Mouse (Mus musculus) liver, embryonic 14.5 days (tissue): Measurements from ENCODE around the gene Myl3. TPM values are rescaled to one million over a fixed set of nuclear protein-coding genes. Genes with fewer than 3 reads are reported as not detected.

ENCODE experiments used
- ATAC-seq: fragments of 200-750 bp; cut with Nextera tagmentation; 2 replicates; pipeline ENCODE4 v1.8.0; 2017; ENCODE audit warnings: moderate number of reproducible peaks, mild to moderate bottlenecking, moderate library complexity; ENCODE audit not compliant: insufficient read depth
- DNase-seq, 3 experiments: peaks; one replicate each; pipeline ENCODE4 v3.0.0-alpha.2; 2012 to 2013; ENCODE audit warnings: low read depth in 3 of 3, low spot score in 3 of 3
- H3K27ac ChIP-seq: fragments of 300-500 bp; sonication (generic); 2 replicates; pipeline ENCODE4 v1.5.1; 2014; ENCODE audit warnings: moderate library complexity, mild to moderate bottlenecking, control low read depth, inconsistent platforms
- H3K27me3 ChIP-seq: fragments of 300-500 bp; sonication (generic); 2 replicates; pipeline ENCODE4 v1.6.1; 2014; ENCODE audit warnings: mild to moderate bottlenecking, low read length, moderate library complexity; ENCODE audit not compliant: control insufficient read depth, insufficient read depth
- H3K36me3 ChIP-seq: fragments of 300-500 bp; sonication (generic); replicated peaks from 2 replicates; pipeline ENCODE4 v1.6.1; 2014; ENCODE audit warnings: low read depth; ENCODE audit not compliant: control insufficient read depth, insufficient read depth
- H3K4me1 ChIP-seq, 2 experiments: fragments of 200-500 bp in 1 of 2; fragments of 300-500 bp in 1 of 2; sonication (generic) in 1 of 2; replicated peaks; 2 replicates each; pipeline ENCODE4 v1.6.1; 2012 to 2014; ENCODE audit warnings: antibody characterized with exemption in 1 of 2, inconsistent platforms in 1 of 2, low read length in 1 of 2; ENCODE audit not compliant: control insufficient read depth in 2 of 2, insufficient read depth in 2 of 2
- H3K4me2 ChIP-seq: fragments of 300-500 bp; sonication (generic); 2 replicates; pipeline ENCODE4 v1.6.1; 2014; ENCODE audit warnings: low read depth, mild to moderate bottlenecking, control low read depth, moderate library complexity
- H3K4me3 ChIP-seq, 2 experiments: fragments of 200-500 bp in 1 of 2; fragments of 300-500 bp in 1 of 2; sonication (generic) in 1 of 2; 2 replicates each; pipeline ENCODE4 v1.5.1; 2012 to 2014; ENCODE audit warnings: low read depth in 2 of 2, low read length in 2 of 2, mild to moderate bottlenecking in 2 of 2, control low read depth in 1 of 2, inconsistent platforms in 1 of 2, moderate library complexity in 1 of 2; ENCODE audit not compliant: insufficient read depth in 1 of 2
- H3K9ac ChIP-seq: fragments of 300-500 bp; sonication (generic); replicated peaks from 2 replicates; pipeline ENCODE4 v1.6.1; 2014; ENCODE audit warnings: mild to moderate bottlenecking, control low read depth, moderate library complexity
- H3K9me3 ChIP-seq: fragments of 300-500 bp; sonication (generic); 2 replicates; pipeline ENCODE4 v1.6.1; 2016; ENCODE audit warnings: low read length, mixed read lengths; ENCODE audit not compliant: control insufficient read depth
- CTCF ChIP-seq: IDR thresholded peaks from 2 replicates; pipeline ENCODE4 v1.5.1; 2016; ENCODE audit warnings: antibody characterized with exemption, low read depth, control low read depth
- EP300 ChIP-seq: IDR thresholded peaks from 2 replicates; pipeline ENCODE4 v1.6.1; 2016; ENCODE audit warnings: antibody characterized with exemption, low read depth
- WGBS: fragments of 180-500 bp; shearing (Covaris S2); extraction: QIAGEN DNeasy Blood & Tissue Kit; methylation state at CpG from one replicate; pipeline ENCODE4 v1.1.7; 2014; ENCODE audit not compliant: insufficient replicate concordance; 5-methylcytosine and 5-hydroxymethylcytosine counted together
- polyA plus RNA-seq, 2 experiments: library from polyadenylated mRNA; depleted of rRNA in 1 of 2; stranded (reverse) in 1 of 2; unstranded in 1 of 2; fragments of >200 nt; fragmentation: Nextera tagmentation in 1 of 2; extraction: Ambion mirVana in 1 of 2; gene quantifications; 2 replicates each; pipeline versions ENCODE4 v1.2.1 to v1.2.3; 2012 to 2014

Myl3 gene
- polyA plus RNA-seq, 2 experiments = 0.18 TPM; not detected in 1

DNA sequence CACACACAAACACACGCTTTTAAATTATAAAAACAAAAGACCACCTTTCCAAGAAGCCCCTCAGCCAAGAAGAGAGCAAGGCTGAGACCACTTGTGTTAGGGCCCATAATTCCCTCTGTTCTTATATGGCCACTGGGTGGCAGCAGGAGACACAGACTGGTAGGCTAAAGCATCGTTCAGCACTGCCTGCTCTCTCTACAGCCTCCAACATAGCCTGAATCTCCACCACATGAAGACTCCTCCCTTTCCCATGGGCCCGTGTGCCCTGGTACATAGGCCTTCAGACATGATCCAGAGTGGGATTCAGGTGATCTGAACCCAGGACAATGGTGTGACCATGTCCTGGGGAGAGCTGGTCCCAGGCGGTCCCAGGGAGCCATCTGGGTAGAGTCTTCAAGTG is 24.9 kb upstream of the Myl3 start:
- H3K4me3 ChIP-seq = no peak overlapping the region
- H3K9me3 ChIP-seq = no peaks in the 10 kb centered on the region
- DNase-seq = peak in 1 of 3 experiments; percentile 20

DNA sequence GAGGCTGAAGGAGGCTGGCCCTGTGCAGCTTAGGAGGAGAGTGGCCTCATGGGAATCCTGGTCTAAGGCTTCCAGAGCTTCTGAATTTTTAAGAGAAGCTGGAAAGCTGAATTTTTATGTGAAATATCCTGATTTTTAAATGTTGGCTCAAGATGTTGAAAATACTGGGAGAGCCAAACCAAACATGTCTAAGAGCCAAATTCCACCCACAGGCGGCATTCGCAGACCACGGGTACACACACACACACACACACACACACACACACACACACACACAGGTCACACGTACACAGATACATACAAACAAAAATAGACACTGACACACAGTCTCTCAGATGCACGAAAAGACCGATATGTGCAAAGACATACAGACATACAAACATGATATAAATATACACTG is 23.6 kb upstream of the Myl3 start:
- no peaks in the 10 kb centered on the region; the same call in 1 of the 2 replicates for H3K36me3 ChIP-seq
- H3K9me3 ChIP-seq = no peaks in the 10 kb centered on the region
- no peak overlapping the region for H3K4me3 ChIP-seq
- H3K27me3 ChIP-seq = no peaks in the 10 kb centered on the region
- H3K9ac ChIP-seq = no peak overlapping the region
- no peak overlapping the region for H3K27ac ChIP-seq
- no peak overlapping the region for H3K4me2 ChIP-seq
- WGBS = 78% methylated on average over 6 of the region's 6 CpGs
- TF ChIP-seq CTCF (no peak), EP300 (no peak)
- no peak for DNase-seq
- ATAC-seq = no peak
- no peaks in the 10 kb centered on the region for H3K4me1 ChIP-seq

More for the DNA sequence above, 24.9 kb upstream of the Myl3 start:
- Histone ChIP-seq H3K36me3 (no peaks in the 10 kb centered on the region; the same call in 1 of the 2 replicates), H3K27ac (no peak overlapping the region), H3K4me2 (no peak overlapping the region), H3K4me1 (no peaks in the 10 kb centered on the region), H3K27me3 (no peaks in the 10 kb centered on the region), H3K9ac (no peak overlapping the region)
- no peak for ATAC-seq
- 26% methylated on average over 4 of the region's 4 CpGs for whole genome bisulfite sequencing
- TF ChIP-seq CTCF (peak; percentile 78), EP300 (no peak)

DNA sequence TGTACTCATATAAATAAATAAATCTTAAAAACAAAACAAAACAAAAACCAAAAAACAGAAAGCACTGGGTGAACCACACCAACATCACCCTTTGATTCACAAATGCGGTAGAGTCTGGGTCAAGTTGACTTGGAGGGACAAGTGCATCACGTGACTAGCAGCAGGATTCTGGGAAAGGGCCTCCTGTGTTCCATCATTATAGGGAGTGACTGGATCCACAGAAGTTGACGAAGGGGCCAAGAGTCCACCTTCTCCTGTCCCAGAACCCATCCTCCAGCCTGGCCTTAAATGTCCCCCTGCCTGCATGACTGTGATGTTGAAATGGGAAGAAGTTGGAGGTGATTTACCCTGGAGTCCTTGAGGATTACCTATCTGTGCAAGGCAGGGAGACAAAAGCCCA is 22.9 kb upstream of the Myl3 start:
- no peak for TF ChIP-seq CTCF
- no peak for TF ChIP-seq EP300
- H3K9me3 ChIP-seq = no peaks in the 10 kb centered on the region
- no peak overlapping the region for H3K9ac ChIP-seq
- no peak overlapping the region for H3K4me2 ChIP-seq
- no peaks in the 10 kb centered on the region; the same call in 1 of the 2 replicates for H3K36me3 ChIP-seq
- no peaks in the 10 kb centered on the region for H3K27me3 ChIP-seq
- H3K4me1 ChIP-seq = no peaks in the 10 kb centered on the region
- whole genome bisulfite sequencing = 70% methylated on average over 3 of the region's 3 CpGs
- no peak for DNase-seq
- H3K27ac ChIP-seq = no peak overlapping the region
- no peak overlapping the region for H3K4me3 ChIP-seq
- no peak for ATAC-seq

DNA sequence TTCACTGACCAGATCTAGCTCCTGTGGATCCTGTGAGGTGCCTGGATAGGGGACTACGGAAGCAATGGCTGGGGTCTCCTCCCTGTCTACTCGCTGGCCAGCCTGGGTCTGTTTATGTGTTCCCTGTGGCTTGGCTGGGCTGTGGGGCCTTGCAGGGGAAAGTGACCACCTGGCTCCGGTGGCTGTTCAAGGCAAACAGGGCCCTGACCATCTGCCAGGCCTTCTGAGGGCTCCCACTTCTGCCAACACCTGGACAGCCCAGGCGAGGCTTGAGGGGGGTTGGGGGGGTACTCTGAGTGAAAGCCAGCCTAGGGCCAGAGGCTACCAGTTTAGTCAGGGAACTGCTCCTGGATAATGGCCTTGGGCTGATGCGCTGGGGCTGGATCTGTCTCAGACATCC is 21.7 kb upstream of the Myl3 start:
- no peak for TF ChIP-seq CTCF
- no peak for TF ChIP-seq EP300
- no peak for DNase-seq

DNA sequence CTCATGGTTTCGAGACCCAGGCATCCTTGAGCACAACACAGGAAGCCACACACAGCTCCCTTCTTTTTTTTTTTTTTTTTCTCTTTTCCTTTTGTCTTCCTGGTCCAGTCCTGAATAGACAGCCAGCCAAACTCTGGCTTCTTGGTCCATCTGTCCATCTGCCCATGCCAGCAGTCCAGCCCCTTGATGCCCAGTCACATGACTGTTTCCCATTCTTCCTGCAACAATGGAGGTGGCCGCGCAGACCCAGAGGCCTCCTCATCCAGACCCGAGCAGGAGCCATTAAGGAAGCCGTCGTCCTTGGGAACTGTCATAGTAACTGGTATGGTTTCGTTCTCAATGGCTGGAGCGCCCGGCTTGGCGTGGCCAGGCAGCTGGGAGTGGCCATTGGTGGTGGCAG is 19.6 kb upstream of the Myl3 start:
- H3K4me1 ChIP-seq = no peaks in the 10 kb centered on the region
- no peaks in the 10 kb centered on the region for H3K36me3 ChIP-seq
- ATAC-seq (no peak), DNase-seq (no peak)
- no peaks in the 10 kb centered on the region for H3K9me3 ChIP-seq
- H3K27ac ChIP-seq = no peak overlapping the region
- TF ChIP-seq CTCF (no peak), EP300 (no peak)
- 67% methylated on average over 10 of the region's 10 CpGs for WGBS
- no peak overlapping the region for H3K4me3 ChIP-seq
- H3K4me2 ChIP-seq = no peak overlapping the region
- H3K27me3 ChIP-seq = peaks cover 10% of the 10 kb centered on the region
- no peak overlapping the region for H3K9ac ChIP-seq

More for the DNA sequence above, 21.7 kb upstream of the Myl3 start:
- H3K4me3 ChIP-seq = no peak overlapping the region
- H3K4me2 ChIP-seq = no peak overlapping the region
- H3K27ac ChIP-seq = no peak overlapping the region
- ATAC-seq = no peak
- 54% methylated on average over 5 of the region's 5 CpGs for WGBS
- H3K27me3 ChIP-seq = no peaks in the 10 kb centered on the region
- no peaks in the 10 kb centered on the region; the same call in 1 of the 2 replicates for H3K36me3 ChIP-seq
- H3K4me1 ChIP-seq = no peaks in the 10 kb centered on the region
- H3K9me3 ChIP-seq = no peaks in the 10 kb centered on the region
- no peak overlapping the region for H3K9ac ChIP-seq

DNA sequence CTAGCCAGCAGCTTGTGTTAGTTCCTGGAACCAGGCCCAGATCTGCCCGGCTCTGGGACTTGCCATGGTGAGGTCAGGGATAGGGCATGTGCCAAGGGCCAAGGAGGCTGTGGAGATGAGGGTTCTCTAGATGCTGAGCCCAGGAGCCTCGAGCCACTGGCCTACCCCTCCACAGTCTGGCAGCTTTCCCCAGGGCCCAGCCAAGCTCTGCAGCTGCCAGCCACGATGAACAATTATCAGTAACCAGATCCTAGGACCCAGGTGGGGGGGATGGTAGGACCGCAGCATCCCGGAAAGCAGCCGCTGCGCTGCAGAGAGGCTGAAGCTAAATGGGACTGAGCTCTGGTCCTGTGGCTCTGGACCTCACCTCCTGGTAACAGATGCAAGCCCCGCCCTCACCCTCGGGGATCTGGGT is 15.9 kb upstream of the Myl3 start:
- Histone ChIP-seq H3K9me3 (no peaks in the 10 kb centered on the region), H3K4me2 (no peak overlapping the region), H3K4me3 (no peak overlapping the region), H3K27me3 (peaks cover 15% of the 10 kb centered on the region), H3K9ac (no peak overlapping the region), H3K27ac (no peak overlapping the region), H3K4me1 (no peaks in the 10 kb centered on the region), H3K36me3 (no peaks in the 10 kb centered on the region)
- no peak for ATAC-seq
- no peak for DNase-seq
- no peak for TF ChIP-seq EP300
- no peak for TF ChIP-seq CTCF
- WGBS = 31% methylated on average over 9 of the region's 9 CpGs
